Mouse (Mus musculus): ENCODE results near the gene Zfp384.

Gene Zfp384

DNA sequence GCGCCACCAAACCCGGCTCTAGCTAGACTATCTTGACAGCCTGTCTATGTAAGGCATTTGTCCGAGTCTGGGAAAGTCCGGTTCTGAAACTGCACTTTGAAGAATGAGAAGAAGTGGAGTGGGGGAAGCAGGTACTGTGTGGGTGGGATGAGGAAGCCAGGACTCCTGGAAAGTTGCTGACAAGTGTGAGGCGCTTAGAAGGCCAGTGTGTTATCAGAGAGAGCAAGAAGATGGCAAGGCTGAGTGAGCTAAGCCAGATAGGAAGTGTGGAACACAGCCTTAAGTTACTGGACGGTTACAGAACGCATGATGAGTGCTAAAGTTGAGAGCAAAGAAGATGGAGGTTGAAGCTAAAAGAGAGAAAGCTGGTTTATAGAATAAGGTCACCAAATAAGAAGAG is 33.1 kb downstream of the Zfp384 start:
- ChIA-PET CTCF (interaction anchor here in 1 of 4 experiments (1.3 kb wide), 1 partner anchor 138 kb away, joined by 4 read pairs; no protein-coding TSS in a partner anchor), POLR2A (interaction anchor here in 3 of 4 experiments (0.6 to 2.0 kb wide), 16 partner anchors 9 to 138 kb away, joined by 3 to 8 read pairs (median 4); partner anchors contain the start of genes Pianp (in 1 of the 3) and Zfp384 (in 1 of the 3))

DNA sequence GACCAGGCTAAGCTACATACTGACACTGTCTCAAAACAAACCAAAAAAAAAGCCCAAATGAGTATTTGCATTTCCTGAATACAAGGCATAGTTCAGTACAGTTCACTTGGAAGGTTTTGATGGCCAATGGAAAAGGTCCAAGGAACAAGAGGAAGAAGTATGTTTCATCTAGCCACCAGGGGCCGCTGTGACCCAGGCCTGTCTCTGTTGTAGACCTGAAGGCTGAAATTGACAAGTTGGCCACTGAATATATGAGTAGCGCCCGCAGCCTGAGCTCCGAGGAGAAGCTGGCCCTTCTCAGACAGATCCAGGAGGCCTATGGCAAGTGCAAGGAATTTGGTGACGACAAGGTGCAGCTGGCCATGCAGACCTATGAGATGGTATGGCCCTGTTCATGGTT is 37.7 kb downstream of the Zfp384 start:
- CTCF ChIA-PET = interaction anchor here (0.5 to 2.2 kb wide), 32 partner anchors 12 to 229 kb away, joined by 3 to 15 read pairs (median 4); partner anchors contain the start of genes Lpar5 (in 2 of the 4) and Mlf2 (in 1 of the 4)
- POLR2A ChIA-PET = interaction anchor here in 3 of 4 experiments (0.6 to 4.3 kb wide), 21 partner anchors 16 to 217 kb away, joined by 3 to 24 read pairs (median 4); partner anchors contain the start of genes Mlf2 (in 2 of the 3), Zfp384 (in 2 of the 3), Cdca3 (in 1 of the 3) and Mrpl51 (in 1 of the 3)

DNA sequence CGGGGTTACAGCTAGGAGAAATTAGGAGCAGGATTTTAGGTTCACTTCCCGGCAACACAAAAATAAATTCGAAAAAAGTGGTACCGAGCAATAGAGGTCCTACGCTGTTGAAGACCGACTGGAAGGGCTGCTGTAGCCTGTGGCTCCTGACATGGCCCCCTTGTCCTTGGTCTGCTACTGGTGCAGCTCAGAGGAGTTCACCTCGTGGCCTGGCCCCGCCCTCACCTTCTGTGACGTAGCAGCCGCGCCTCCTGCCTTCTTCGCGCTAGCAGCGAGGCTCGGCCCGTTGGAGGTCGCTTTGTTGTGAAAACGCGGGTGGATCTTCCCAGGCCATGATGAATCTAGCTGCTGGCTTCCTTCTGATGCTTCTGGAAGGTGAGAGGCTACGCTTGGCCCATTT is 40.7 kb downstream of the Zfp384 start, which contains the start of gene Acrbp:
TSS of gene Acrbp (plus strand) at position 12 of the 400 bp plus-strand sequence.
- ChIA-PET CTCF (interaction anchor here (0.6 to 2.7 kb wide), 16 partner anchors 9 to 220 kb away, joined by 3 to 8 read pairs (median 4); partner anchors contain the start of genes Mlf2 (in 2 of the 4), Cdca3 (in 1 of the 4) and Usp5 (in 1 of the 4)), POLR2A (interaction anchor here in 3 of 4 experiments (0.5 to 4.3 kb wide), 43 partner anchors 8 to 365 kb away, joined by 3 to 24 read pairs (median 4); partner anchors contain the start of genes Zfp384 (in 3 of the 3), Cdca3 (in 2 of the 3), Usp5 (in 2 of the 3) and Emg1 (in 1 of the 3))

DNA sequence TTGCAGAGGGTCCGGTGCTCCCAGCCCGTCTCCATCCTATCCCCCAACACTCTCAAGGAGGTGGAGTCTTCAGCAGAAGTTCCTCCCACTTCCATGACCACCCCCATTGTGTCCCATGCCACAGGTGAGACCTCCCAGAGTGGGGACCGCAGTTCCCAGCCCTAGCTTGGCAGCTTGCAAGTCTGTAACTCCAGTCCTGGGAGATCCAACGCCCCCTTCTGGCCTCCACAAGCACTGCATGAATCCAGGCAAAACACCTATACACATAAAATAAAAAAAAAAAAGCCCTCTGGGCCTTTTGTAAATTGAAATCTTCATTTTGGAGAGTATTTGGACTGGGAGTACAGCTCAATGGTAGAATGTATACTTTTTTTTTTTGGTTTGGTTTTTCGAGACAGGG is 42.3 kb downstream of the Zfp384 start:
- ChIA-PET CTCF (interaction anchor here (0.6 to 2.7 kb wide), 24 partner anchors 9 to 770 kb away, joined by 3 to 11 read pairs (median 4); partner anchors contain the start of genes Lpar5 (in 2 of the 4) and Zfp384 (in 1 of the 4)), POLR2A (interaction anchor here in 3 of 4 experiments (0.7 to 3.6 kb wide), 14 partner anchors 9 to 394 kb away, joined by 3 to 21 read pairs (median 4); partner anchors contain the start of genes Grcc10 (in 1 of the 3), Ltbr (in 1 of the 3) and Zfp384 (in 1 of the 3))

DNA sequence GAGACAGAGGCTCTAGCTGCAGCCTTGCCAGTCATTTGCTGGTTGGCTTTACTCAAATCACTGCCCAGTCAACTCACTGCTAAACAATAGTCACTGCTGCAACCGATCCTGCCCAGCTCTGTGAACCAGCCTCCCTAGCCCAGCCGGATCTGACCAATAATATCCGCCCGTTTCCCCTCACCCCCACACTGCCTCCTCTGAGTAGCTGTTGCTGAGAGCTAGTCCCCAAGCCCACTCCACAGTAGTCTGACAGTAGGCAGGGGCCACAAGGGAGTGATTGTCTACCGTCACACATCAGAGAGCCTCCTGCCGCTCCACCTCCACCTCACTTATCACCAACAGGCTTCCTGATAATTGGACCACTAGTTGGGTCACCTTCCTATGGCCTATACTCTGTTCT is 52.5 kb downstream of the Zfp384 start:
- CTCF ChIA-PET = interaction anchor here in 3 of 4 experiments (0.8 to 2.2 kb wide), 9 partner anchors 10 to 202 kb away, joined by 4 to 8 read pairs (median 5); partner anchors contain the start of gene Acrbp (in 2 of the 3)
- POLR2A ChIA-PET = interaction anchor here in 3 of 4 experiments (0.6 to 4.2 kb wide), 15 partner anchors 8 to 320 kb away, joined by 3 to 30 read pairs (median 5); partner anchors contain the start of genes Acrbp (in 1 of the 3), Grcc10 (in 1 of the 3), Mrpl51 (in 1 of the 3) and Ncapd2 (in 1 of the 3)

DNA sequence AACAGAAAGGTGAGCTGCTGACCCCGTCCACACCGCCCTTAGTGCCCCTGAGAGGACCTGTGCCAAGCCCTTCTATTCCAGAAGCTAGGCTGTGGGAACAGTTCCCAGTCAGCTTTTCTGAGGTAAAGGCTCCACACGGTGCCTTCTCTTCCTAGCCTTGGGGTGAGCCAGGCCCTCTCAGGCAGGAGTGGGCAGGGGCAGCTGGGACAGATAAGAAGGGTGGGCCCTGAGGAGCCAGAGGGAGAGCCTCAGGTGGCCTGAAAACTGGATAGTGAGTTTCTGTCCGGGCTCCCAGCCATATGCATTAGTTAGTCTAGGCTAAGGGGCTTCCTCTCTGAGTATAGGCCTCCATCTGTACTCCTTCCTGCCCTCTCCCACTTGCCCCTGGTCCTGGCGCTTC is 53.6 kb downstream of the Zfp384 start:
- ChIA-PET POLR2A (interaction anchor here in 3 of 4 experiments (0.6 to 4.2 kb wide), 17 partner anchors 9 to 257 kb away, joined by 3 to 30 read pairs (median 5); partner anchors contain the start of genes Acrbp (in 2 of the 3), Mrpl51 (in 1 of the 3), Ncapd2 (in 1 of the 3) and Zfp384 (in 1 of the 3)), CTCF (interaction anchor here in 2 of 4 experiments (0.9 to 2.9 kb wide), 5 partner anchors 9 to 13 kb away, joined by 3 to 9 read pairs (median 4); partner anchors contain the start of gene Acrbp (in 1 of the 2))

DNA sequence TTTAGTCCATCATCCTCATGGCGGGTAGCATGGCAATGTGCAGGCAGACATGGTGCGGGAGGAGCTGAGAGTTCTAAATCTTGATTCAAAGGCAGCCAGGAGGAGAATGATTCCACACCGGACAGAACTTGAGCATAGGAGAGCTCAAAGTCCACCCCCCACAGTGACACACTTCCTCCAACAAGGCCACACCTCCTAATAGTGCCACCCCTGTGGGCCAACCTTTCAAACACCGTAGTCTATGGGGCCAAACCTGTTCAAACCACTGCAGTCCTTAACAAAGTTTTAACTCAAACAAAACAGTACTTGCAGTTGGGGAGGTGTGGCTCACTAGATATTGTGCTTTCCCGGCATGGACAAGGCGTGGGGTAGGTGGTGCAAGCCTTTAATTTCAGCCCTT is 55.0 kb downstream of the Zfp384 start:
- POLR2A ChIA-PET = interaction anchor here (0.7 to 4.2 kb wide), 24 partner anchors 8 to 325 kb away, joined by 3 to 30 read pairs (median 4); partner anchors contain the start of genes Mrpl51 (in 2 of the 4), Ncapd2 (in 2 of the 4), Acrbp (in 1 of the 4) and Grcc10 (in 1 of the 4)
- CTCF ChIA-PET = interaction anchor here (0.5 to 2.9 kb wide), 11 partner anchors 10 to 149 kb away, joined by 3 to 10 read pairs (median 4); partner anchors contain the start of genes Mlf2 (in 1 of the 4) and Mrpl51 (in 1 of the 4)

DNA sequence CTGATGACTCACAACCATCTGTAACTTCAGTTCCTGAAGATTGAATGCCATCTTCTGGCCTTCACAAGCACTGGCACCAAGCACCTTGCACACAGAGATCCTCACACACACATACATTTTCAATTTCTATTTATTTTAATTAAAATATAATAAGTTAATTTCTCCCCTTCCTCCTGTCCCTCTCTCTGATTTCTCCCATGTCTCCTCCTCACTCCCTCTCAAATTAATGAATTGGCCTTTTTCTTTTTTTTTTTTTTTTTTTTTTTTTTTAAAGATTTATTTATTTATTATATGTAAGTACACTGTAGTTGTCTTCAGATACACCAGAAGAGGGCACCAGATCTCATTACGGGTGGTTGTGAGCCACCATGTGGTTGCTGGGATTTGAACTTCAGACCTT is 56.3 kb downstream of the Zfp384 start:
- CTCF ChIA-PET = interaction anchor here in 3 of 4 experiments (0.7 to 2.9 kb wide), 3 partner anchors 14 to 40 kb away, joined by 3 to 9 read pairs (median 6); no protein-coding TSS in a partner anchor
- POLR2A ChIA-PET = interaction anchor here in 1 of 4 experiments (2.9 kb wide), 1 partner anchor 236 kb away, joined by 11 read pairs; the partner anchor contains the start of genes Cdca3 and Usp5

DNA sequence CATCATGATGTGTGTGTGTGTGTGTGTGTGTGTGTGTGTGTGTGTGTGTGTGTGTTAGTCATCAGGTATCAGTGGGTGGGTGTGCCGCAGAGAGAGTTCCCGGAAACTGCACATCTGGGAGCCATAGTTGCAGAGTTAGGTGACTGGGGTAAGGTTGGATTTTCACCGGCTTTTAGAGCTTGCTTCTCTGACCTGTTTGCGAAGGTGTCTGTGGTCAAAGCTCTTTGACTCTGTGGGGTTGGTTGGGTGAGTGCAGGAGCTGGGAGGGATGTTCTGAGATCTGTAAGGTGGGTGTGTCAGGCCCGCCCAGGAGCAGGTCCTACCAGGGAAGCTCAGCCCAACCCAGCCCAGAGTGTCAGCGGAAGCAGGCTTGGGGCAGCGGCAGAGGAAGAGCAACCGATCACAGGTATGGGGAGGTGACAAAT is 58.6 kb downstream of the Zfp384 start, which contains the start of gene Lpar5:
TSS of gene Lpar5 (plus strand) at position 350 of the 425 bp plus-strand sequence.
- ChIA-PET POLR2A (interaction anchor here (0.6 to 3.4 kb wide), 39 partner anchors 9 to 864 kb away, joined by 3 to 18 read pairs (median 4); partner anchors contain the start of genes Grcc10 (in 2 of the 4), Mrpl51 (in 2 of the 4), Ncapd2 (in 2 of the 4) and Zfp384 (in 2 of the 4)), CTCF (interaction anchor here (0.5 to 2.9 kb wide), 31 partner anchors 9 to 402 kb away, joined by 3 to 21 read pairs (median 4); partner anchors contain the start of gene Acrbp (in 1 of the 4))

DNA sequence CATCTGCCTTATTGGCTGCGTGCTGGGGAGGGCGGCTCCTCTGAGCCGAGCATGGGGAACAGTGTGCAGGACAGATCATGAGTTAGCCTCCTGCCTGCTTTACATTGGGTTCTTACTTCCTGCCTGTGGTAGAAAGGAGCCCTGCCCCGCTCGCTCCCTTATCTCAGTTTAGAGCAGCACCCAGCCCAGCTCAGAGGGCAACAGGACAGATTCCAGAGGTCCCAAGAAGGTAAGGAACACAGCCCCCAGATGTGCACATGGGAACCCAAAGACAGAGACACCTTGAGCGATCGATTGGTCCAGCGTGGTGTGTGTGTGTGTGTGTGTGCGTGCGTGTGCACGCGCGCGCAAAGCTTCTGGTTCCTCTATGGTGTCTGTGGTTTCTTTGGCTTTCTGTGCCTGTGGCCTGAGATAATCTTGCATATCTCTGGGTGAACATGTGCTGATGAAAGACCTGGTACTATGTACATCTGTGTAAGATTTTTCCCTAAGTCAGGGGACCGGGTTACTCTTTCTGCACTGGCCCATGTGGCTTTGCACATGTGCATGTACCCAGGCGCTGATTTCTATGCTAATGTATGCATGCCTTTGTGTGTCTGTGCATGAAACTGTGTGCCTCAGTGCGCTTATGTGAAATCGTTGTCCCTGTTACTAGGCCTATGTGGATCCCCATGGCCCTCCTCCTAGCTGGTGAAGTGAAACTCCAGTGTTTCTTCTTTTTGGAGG is 62.4 kb downstream of the Zfp384 start:
- POLR2A ChIA-PET = interaction anchor here in 3 of 4 experiments (0.6 to 5.4 kb wide), 21 partner anchors 10 to 359 kb away, joined by 3 to 30 read pairs (median 4); partner anchors contain the start of genes Emg1 (in 1 of the 3), Gapdh (in 1 of the 3), Grcc10 (in 1 of the 3) and Phb2 (in 1 of the 3)
- CTCF ChIA-PET = interaction anchor here (0.6 to 2.5 kb wide), 7 partner anchors 13 to 224 kb away, joined by 3 to 9 read pairs (median 5); no protein-coding TSS in a partner anchor

DNA sequence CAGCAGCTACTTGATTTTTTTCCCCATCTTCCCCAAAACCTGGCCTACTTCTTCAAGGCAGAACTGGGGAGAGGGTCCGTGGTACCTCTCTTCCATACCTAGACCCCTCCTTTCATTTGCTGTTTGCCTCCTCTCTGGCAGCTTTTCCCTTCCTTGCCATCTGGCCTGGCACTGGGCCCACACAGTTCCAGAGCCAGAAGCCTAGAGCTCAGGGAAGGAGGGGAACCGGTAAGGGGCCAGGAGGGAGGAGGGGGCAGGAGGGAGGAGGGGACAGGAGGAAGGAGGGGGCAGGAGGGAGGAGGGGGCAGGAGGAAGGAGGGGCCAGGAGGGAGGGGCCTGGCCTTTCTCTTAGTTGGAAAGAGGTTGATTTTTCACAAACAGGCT is 62.9 kb downstream of the Zfp384 start:
- ChIA-PET CTCF (interaction anchor here in 3 of 4 experiments (0.7 to 1.6 kb wide), 3 partner anchors 13 to 224 kb away, joined by 3 to 8 read pairs (median 3); no protein-coding TSS in a partner anchor), POLR2A (interaction anchor here in 3 of 4 experiments (0.5 to 5.4 kb wide), 15 partner anchors 10 to 331 kb away, joined by 3 to 30 read pairs (median 4); partner anchors contain the start of genes Acrbp (in 2 of the 3) and Grcc10 (in 1 of the 3))

DNA sequence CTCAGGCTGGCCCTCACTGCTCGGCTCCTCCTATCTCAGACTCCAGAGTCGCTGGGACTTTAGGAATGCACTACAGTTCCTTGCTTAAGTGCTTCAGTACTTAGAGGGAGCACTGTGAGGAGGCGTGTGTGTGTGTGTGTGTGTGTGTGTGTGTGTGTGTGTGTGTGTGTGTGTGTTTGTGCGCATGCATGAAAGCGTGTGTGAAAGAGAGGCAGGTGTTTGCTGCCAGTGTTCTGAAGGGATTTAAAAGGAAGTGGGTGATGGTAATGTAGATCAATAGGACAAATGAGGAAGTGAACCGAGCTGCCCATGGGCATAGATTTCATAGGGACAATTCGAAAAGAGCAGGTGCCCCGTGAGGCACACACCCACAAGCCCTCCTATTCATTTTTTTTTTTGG is 64.9 kb downstream of the Zfp384 start:
- CTCF ChIA-PET = interaction anchor here (0.6 to 1.6 kb wide), 12 partner anchors 8 to 226 kb away, joined by 3 to 6 read pairs (median 4); partner anchors contain the start of gene Acrbp (in 1 of the 4)
- POLR2A ChIA-PET = interaction anchor here (0.5 to 5.4 kb wide), 22 partner anchors 8 to 333 kb away, joined by 3 to 30 read pairs (median 3); partner anchors contain the start of genes Acrbp (in 1 of the 4), Gapdh (in 1 of the 4), Grcc10 (in 1 of the 4) and Mlf2 (in 1 of the 4)

DNA sequence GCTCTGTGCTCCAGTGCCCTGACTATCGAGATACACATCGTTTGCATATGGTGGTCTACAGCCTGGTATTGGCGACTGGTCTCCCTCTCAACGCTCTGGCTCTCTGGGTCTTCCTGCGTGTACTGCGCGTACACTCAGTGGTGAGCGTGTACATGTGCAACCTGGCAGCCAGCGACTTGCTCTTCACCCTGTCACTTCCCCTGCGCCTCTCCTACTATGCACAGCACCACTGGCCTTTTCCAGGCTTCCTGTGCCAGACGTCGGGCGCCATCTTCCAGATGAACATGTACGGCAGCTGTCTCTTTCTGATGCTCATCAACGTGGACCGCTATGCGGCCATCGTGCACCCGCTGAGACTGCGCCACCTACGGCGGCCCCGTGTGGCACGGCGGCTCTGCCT is 72.4 kb downstream of the Zfp384 start:
- CTCF ChIA-PET = interaction anchor here (0.6 to 2.8 kb wide), 29 partner anchors 8 to 379 kb away, joined by 3 to 21 read pairs (median 4); partner anchors contain the start of genes Acrbp (in 2 of the 4), Lpar5 (in 2 of the 4), Atn1 (in 1 of the 4) and Zfp384 (in 1 of the 4)
- POLR2A ChIA-PET = interaction anchor here (0.5 to 3.3 kb wide), 28 partner anchors 8 to 340 kb away, joined by 3 to 24 read pairs (median 4); partner anchors contain the start of genes Lpar5 (in 2 of the 4), Acrbp (in 1 of the 4), Gapdh (in 1 of the 4) and Grcc10 (in 1 of the 4)

DNA sequence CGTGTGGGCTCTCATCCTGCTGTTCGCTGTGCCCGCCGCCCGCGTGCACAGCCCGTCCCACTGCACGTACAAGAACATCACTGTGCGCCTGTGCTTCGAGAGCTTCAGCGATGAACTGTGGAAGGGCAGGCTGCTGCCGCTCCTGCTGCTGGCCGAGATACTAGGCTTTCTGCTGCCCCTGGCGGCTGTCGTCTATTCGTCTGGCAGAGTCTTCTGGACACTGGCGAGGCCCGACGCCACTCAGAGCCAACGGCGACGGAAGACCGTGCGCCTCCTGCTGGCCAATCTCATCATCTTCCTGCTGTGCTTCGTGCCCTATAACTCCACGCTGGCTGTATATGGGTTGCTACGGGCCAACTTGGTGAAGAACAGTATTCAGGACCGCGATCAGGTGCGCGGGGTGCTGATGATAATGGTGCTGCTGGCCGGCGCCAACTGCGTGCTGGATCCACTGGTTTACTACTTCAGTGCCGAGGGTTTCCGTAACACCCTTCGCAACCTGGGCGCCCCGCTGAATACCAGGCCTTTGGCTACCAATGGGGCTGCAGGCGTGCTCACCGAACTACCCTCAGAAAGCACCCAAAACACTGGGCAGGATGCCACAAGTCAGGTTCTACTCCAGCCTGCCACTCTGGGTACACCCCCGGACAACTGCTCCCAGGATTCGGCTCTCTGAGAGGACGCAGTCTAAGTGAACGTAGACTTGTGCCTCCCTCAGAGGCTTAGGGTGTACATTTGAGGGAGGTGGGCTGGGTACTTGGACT is 73.0 kb downstream of the Zfp384 start:
- ChIA-PET CTCF (interaction anchor here (0.6 to 2.8 kb wide), 32 partner anchors 8 to 379 kb away, joined by 3 to 21 read pairs (median 4); partner anchors contain the start of genes Acrbp (in 2 of the 4), Lpar5 (in 2 of the 4), Atn1 (in 1 of the 4) and Zfp384 (in 1 of the 4)), POLR2A (interaction anchor here (0.5 to 3.3 kb wide), 28 partner anchors 9 to 341 kb away, joined by 3 to 24 read pairs (median 4); partner anchors contain the start of genes Lpar5 (in 2 of the 4), Acrbp (in 1 of the 4), Gapdh (in 1 of the 4) and Grcc10 (in 1 of the 4))

DNA sequence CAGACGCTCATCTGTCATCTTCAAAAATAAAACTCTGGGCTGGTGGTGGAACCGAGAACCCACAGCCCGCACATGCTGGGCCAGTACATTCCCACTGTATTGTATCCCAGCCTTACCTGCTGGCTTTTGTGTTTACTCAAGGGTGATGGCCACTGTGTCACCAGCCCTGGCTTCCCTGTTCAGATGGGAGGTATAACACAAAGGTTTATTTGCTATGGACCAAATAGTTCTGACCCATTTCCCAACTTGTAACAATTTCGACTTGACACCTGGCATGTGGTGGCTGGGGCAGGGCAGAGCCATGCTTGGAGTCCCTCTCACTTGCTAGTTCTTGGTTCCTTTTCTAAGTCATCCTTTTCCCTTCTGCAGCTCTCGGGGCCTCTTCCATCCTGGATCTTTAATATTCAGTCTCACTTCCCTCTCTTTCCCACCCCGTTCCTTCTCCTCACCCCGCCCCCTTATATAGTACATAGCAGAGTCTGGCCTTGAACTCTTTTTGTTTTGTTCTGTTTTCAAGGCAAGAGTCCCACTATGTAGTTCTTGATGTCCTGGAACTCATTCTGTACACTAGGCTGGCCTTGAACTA is 73.9 kb downstream of the Zfp384 start:
- POLR2A ChIA-PET = interaction anchor here in 2 of 4 experiments (0.5 to 3.3 kb wide), 10 partner anchors 9 to 232 kb away, joined by 3 to 24 read pairs (median 7); partner anchors contain the start of genes Lpar5 (in 2 of the 2) and Acrbp (in 1 of the 2)
- CTCF ChIA-PET = interaction anchor here (0.5 to 2.8 kb wide), 15 partner anchors 8 to 366 kb away, joined by 3 to 21 read pairs (median 4); partner anchors contain the start of genes Lpar5 (in 2 of the 4) and Acrbp (in 1 of the 4)

Data from embryonic stem cell, embryonic (primary cell).